Mouse (Mus musculus) olfactory bulb, adult 2 months (tissue): ENCODE measurements around the gene Cga.

Source experiments
- CTCF ChIP-seq: fragments of 200-500 bp; IDR thresholded peaks from 2 replicates; pipeline ENCODE4 v1.5.1; 2012; ENCODE audit warnings: low read depth, mild to moderate bottlenecking, low read length, moderate library complexity; ENCODE audit not compliant: insufficient read depth
- POLR2A ChIP-seq: fragments of 200-500 bp; IDR thresholded peaks from 2 replicates; pipeline ENCODE4 v1.6.1; 2012; ENCODE audit warnings: mild to moderate bottlenecking, low read depth, low read length, moderate library complexity; ENCODE audit not compliant: insufficient read depth

- TF ChIP-seq POLR2A (no peak), CTCF (no peak)
Observed at GRCm38 (mm10) chr4:34843839-34844238, 49.7 kb upstream of the Cga start.
